Mouse (Mus musculus) forebrain, embryonic 11.5 days (tissue): ENCODE results near the gene Dpp7. TPM values are rescaled to one million over a fixed set of nuclear protein-coding genes. Genes with fewer than 3 reads are reported as not detected.

Source experiments
- polyA plus RNA-seq: library from polyadenylated mRNA; unstranded; fragments of >200 nt; fragmentation: Nextera tagmentation; extraction: Ambion mirVana; gene quantifications from 2 replicates; pipeline ENCODE4 v1.2.1, GENCODE M21; 2014

Gene Dpp7
- polyA plus RNA-seq, 1 experiment from 2014 or later = 20.5 TPM

Other genes with a start within 250 kb of the Dpp7 start
- 63.6 and 72.1 TPM in 2 replicates for gene Nrarp, start 175.6 kb downstream of the Dpp7 start, polyA plus RNA-seq
- gene Tor4a, start 159.5 kb downstream of the Dpp7 start, polyA plus RNA-seq = 1.3 and 1.5 TPM in 2 replicates
- 110 TPM in 2 replicates for gene Nelfb, start 144.9 kb downstream of the Dpp7 start, polyA plus RNA-seq
- gene Stpg3, start 141.7 kb downstream of the Dpp7 start, polyA plus RNA-seq = not detected in 2 replicates
- gene Fam166a, start 137.6 kb downstream of the Dpp7 start, polyA plus RNA-seq = 0.88 and 1.3 TPM in 2 replicates
- 615 and 680 TPM in 2 replicates for gene Tubb4b, start 131.7 kb downstream of the Dpp7 start, polyA plus RNA-seq
- gene Slc34a3, start 122.0 kb downstream of the Dpp7 start, polyA plus RNA-seq = not detected in 2 replicates
- gene Rnf224, start 119.6 kb downstream of the Dpp7 start, polyA plus RNA-seq = not detected in 2 replicates
- gene Rnf208, start 114.1 kb downstream of the Dpp7 start, polyA plus RNA-seq = 33.0 and 37.6 TPM in 2 replicates
- gene Cysrt1, start 113.9 kb downstream of the Dpp7 start, polyA plus RNA-seq = not detected in 2 replicates
- 5.1 and 5.8 TPM in 2 replicates for gene AL732309.1, start 109.5 kb downstream of the Dpp7 start, polyA plus RNA-seq
- gene Tmem203, start 100.9 kb downstream of the Dpp7 start, polyA plus RNA-seq = 13.6 and 15.8 TPM in 2 replicates
- gene Tprn, start 93.7 kb downstream of the Dpp7 start, polyA plus RNA-seq = 4.6 and 7.3 TPM in 2 replicates
- gene Ssna1, start 83.9 kb downstream of the Dpp7 start, polyA plus RNA-seq = 222 and 238 TPM in 2 replicates
- gene Anapc2, start 83.9 kb downstream of the Dpp7 start, polyA plus RNA-seq = 116 and 126 TPM in 2 replicates
- not detected in 2 replicates for gene Tmem210, start 68.2 kb downstream of the Dpp7 start, polyA plus RNA-seq
- gene Lrrc26, start 66.4 kb downstream of the Dpp7 start, polyA plus RNA-seq = not detected in 2 replicates
- 1.7 and 2.1 TPM in 2 replicates for gene Grin1, start 37.2 kb downstream of the Dpp7 start, polyA plus RNA-seq
- gene Man1b1, start 24.0 kb downstream of the Dpp7 start, polyA plus RNA-seq = 75.7 and 77.8 TPM in 2 replicates
- 3.1 and 5.4 TPM in 2 replicates for gene Uap1l1, start 9.3 kb upstream of the Dpp7 start, polyA plus RNA-seq
- 79.0 and 85.0 TPM in 2 replicates for gene Sapcd2, start 16.0 kb upstream of the Dpp7 start, polyA plus RNA-seq
- gene Entpd2, start 39.5 kb upstream of the Dpp7 start, polyA plus RNA-seq = 0.23 TPM in 1 of 2 replicates, not detected in the other
- 120 and 128 TPM in 2 replicates for gene Npdc1, start 43.0 kb upstream of the Dpp7 start, polyA plus RNA-seq
- not detected in 2 replicates for gene Fut7, start 66.9 kb upstream of the Dpp7 start, polyA plus RNA-seq
- 9.9 and 10.2 TPM in 2 replicates for gene Abca2, start 72.3 kb upstream of the Dpp7 start, polyA plus RNA-seq
- 0.61 and 0.77 TPM in 2 replicates for gene Clic3, start 100.5 kb upstream of the Dpp7 start, polyA plus RNA-seq
- gene Paxx, start 104.7 kb upstream of the Dpp7 start, polyA plus RNA-seq = 22.9 and 24.2 TPM in 2 replicates
- 0.69 and 0.73 TPM in 2 replicates for gene Ptgds, start 113.7 kb upstream of the Dpp7 start, polyA plus RNA-seq
- gene Lcn12, start 137.6 kb upstream of the Dpp7 start, polyA plus RNA-seq = not detected in 2 replicates
- 96.1 and 102 TPM in 2 replicates for gene Fbxw5, start 144.4 kb upstream of the Dpp7 start, polyA plus RNA-seq
- 5.5 and 5.9 TPM in 2 replicates for gene C8g, start 145.4 kb upstream of the Dpp7 start, polyA plus RNA-seq
- 37.2 and 40.1 TPM in 2 replicates for gene Traf2, start 190.6 kb upstream of the Dpp7 start, polyA plus RNA-seq
- gene Edf1, start 201.5 kb upstream of the Dpp7 start, polyA plus RNA-seq = 353 and 371 TPM in 2 replicates
- 1.3 and 5.0 TPM in 2 replicates for gene Mamdc4, start 218.5 kb upstream of the Dpp7 start, polyA plus RNA-seq
- gene Phpt1, start 218.9 kb upstream of the Dpp7 start, polyA plus RNA-seq = 144 and 164 TPM in 2 replicates
- gene Ajm1, start 225.4 kb upstream of the Dpp7 start, polyA plus RNA-seq = 0.28 and 0.69 TPM in 2 replicates